Mouse (Mus musculus) right cerebral cortex, adult 2 months (tissue): ENCODE data around the gene Rabgef1.

ENCODE experiments used
- DNase-seq, 2 experiments: peaks; one replicate each; pipeline ENCODE4 v3.0.0; 2021 to 2022; ENCODE audit warnings: low spot score in 2 of 2

The Rabgef1 gene

GRCm38 (mm10) chr5:130171423-130171954 lies at the start of gene Rabgef1:
Gene Rabgef1 (plus strand): TSS chr5:130171798.
- DNase-seq, result peak; percentile 92

GRCm38 (mm10) chr5:130122355-130122754 lies 49.2 kb upstream of the Rabgef1 start:
- DNase-seq, result no peak

- DNase-seq, result no peak
Observed at GRCm38 (mm10) chr5:130124271-130124670, 47.3 kb upstream of the Rabgef1 start.

GRCm38 (mm10) chr5:130128686-130129523 lies 42.7 kb upstream of the Rabgef1 start:
- no peak for DNase-seq

GRCm38 (mm10) chr5:130129524-130129793 lies 42.1 kb upstream of the Rabgef1 start:
- DNase-seq, result peak in 1 of 2 experiments; percentile 40

- DNase-seq, result no peak
Observed at GRCm38 (mm10) chr5:130136597-130136996, 35.0 kb upstream of the Rabgef1 start.

GRCm38 (mm10) chr5:130139393-130139792 lies 32.2 kb upstream of the Rabgef1 start:
- peak; percentile 87 to 89 for DNase-seq

GRCm38 (mm10) chr5:130141138-130141537 lies 30.5 kb upstream of the Rabgef1 start:
- DNase-seq, result no peak

GRCm38 (mm10) chr5:130142041-130142440 lies 29.6 kb upstream of the Rabgef1 start:
- no peak for DNase-seq

- no peak for DNase-seq
Observed at GRCm38 (mm10) chr5:130143101-130143500, 28.5 kb upstream of the Rabgef1 start.

- DNase-seq, result peak in 1 of 2 experiments; percentile 68
Observed at GRCm38 (mm10) chr5:130143977-130144333, 27.6 kb upstream of the Rabgef1 start.

GRCm38 (mm10) chr5:130144334-130145312 lies 27.0 kb upstream of the Rabgef1 start, which contains the start of gene Kctd7:
Gene Kctd7 (plus strand): TSS chr5:130144861.
- peak; percentile 98 for DNase-seq

GRCm38 (mm10) chr5:130145961-130146360 lies 25.6 kb upstream of the Rabgef1 start:
- peak; percentile 29 to 56 for DNase-seq

GRCm38 (mm10) chr5:130149726-130150310 lies 21.8 kb upstream of the Rabgef1 start:
- DNase-seq, result no peak

GRCm38 (mm10) chr5:130154286-130154685 lies 17.3 kb upstream of the Rabgef1 start:
- no peak for DNase-seq

GRCm38 (mm10) chr5:130158545-130158944 lies 13.1 kb upstream of the Rabgef1 start:
- DNase-seq, result no peak

- no peak for DNase-seq
Observed at GRCm38 (mm10) chr5:130159761-130160201, 11.8 kb upstream of the Rabgef1 start.

GRCm38 (mm10) chr5:130163670-130164069 lies 7.9 kb upstream of the Rabgef1 start:
- peak; percentile 83 to 86 for DNase-seq

GRCm38 (mm10) chr5:130165213-130165612 lies 6.4 kb upstream of the Rabgef1 start:
- no peak for DNase-seq

GRCm38 (mm10) chr5:130169109-130169508 lies 2.5 kb upstream of the Rabgef1 start:
- no peak for DNase-seq

GRCm38 (mm10) chr5:130170666-130171422 lies 754 bp upstream of the Rabgef1 start:
- no peak for DNase-seq
